Mouse (Mus musculus) G1E (cell line): Measurements from ENCODE around the gene Fam135a.

Experiments
- CTCF ChIP-seq: IDR thresholded peaks from 2 replicates; pipeline ENCODE4 v1.5.1; 2012; ENCODE audit warnings: low read depth, low read length, inconsistent platforms, mixed read lengths
- POLR2AphosphoS5 ChIP-seq: IDR thresholded peaks from 2 replicates; pipeline ENCODE4 v1.6.1; 2012; ENCODE audit warnings: low read depth, low read length, inconsistent platforms; ENCODE audit not compliant: insufficient replicate concordance
- TAL1 ChIP-seq: conservative IDR thresholded peaks from 2 replicates; pipeline ENCODE4 v1.6.1; 2012; ENCODE audit warnings: low read depth, low read length, inconsistent platforms, mixed read lengths

DNA sequence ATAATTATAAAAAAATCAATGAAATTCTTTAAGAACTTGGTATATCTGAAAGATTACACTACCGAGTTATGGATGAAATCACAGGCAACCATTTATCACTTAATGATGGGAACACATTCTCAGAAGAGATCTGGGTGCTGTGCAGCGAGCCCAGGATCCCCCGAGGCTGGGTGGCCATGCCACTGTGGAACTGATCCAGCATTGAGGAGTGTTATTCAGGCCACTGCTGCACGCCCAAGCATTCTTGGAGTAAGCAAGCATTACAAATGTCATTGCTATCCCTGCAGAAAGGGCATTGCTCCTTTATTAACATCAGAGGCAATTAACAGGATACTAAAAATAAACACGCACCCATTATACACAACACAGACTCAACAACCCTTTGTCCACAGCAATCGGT is 89.3 kb downstream of the Fam135a start:
- TF ChIP-seq CTCF: no peak
- no peak for TF ChIP-seq POLR2AphosphoS5
- no peak for TF ChIP-seq TAL1
